Mouse (Mus musculus): ENCODE results near the gene Cyp26c1.

DNA sequence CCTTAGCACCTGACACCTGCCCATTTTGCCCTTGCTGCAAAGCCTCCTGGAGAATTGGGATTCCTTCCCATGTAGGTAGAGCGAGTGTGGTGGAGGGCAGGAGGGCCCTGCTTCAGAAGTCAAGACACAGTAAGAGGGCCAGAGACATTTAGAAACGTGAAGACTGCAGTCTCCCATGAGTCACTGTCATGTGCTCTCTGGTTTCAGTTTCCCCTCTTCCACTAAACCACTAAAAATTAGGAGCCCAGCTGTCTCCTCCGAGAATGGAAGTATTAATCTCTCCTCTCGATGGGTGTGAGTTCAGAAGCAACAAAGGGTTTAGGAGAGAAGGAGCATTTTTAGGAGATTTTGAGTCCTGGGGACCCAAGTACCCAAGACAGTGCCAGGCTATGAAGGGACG is 4.1 kb downstream of the Cyp26c1 start:
- TF ChIP-seq CTCF (IDR thresholded peaks at IDR 0.05; ENCODE audit: low read depth) (no peak), EP300 (IDR thresholded peaks at IDR 0.05; ENCODE audit: low read depth) (no peak)
